Mouse (Mus musculus): ENCODE data around the gene Adh5. TPM values are rescaled to one million over a fixed set of nuclear protein-coding genes. Genes with fewer than 3 reads are reported as not detected.
A peak's percentile ranks its signal among the peaks of the same experiment; 100 is the strongest.

Adh5 gene
- polyA plus RNA-seq, 1 experiment from 2014 or later = 194 TPM

DNA sequence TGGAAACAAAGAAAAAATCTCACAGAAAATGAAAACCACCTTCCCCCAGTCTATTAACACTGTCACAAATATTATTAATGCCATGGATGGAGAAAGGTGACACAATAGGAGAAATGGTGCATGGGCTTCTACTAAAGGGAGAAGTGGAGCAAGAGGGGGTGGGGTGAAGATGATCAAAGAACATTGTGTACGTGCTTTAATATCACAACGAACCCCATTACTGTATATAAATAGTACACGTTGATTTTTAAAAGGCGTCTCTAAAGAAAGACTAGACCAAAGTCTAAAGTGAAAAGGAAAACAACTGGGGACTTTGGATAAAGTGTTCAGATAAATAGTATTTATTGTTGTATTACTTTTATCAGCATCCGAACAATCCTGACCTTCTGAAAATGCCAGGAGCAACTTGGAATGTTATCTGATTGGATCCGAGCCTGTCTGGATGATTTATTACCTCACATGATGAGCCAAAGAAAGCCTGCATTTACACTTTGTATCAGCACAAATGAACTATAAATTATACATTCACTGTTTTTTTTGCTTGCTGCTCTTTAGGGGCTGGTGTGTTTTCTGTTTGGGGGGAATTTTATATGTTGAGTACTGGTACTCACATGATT lies 12.4 kb upstream of the Adh5 start:
- H3K9ac ChIP-seq = no peak overlapping the region
- ATAC-seq (ENCODE audit: low FRiP score, low read depth) = no peak
- H3K4me3 ChIP-seq = no peak overlapping the region
- H3K9me3 ChIP-seq = no peaks in the 10 kb centered on the region
- WGBS = 81% methylated on average over 6 of the region's 6 CpGs
- no peaks in the 10 kb centered on the region for H3K36me3 ChIP-seq
- H3K4me1 ChIP-seq = no peaks in the 10 kb centered on the region
- H3K27me3 ChIP-seq = no peaks in the 10 kb centered on the region
- no peak overlapping the region for H3K4me2 ChIP-seq (replicated peaks)
- no peak overlapping the region for H3K27ac ChIP-seq

GRCm38 (mm10) chr3:138431835-138432234 lies 11.1 kb upstream of the Adh5 start:
- Histone ChIP-seq H3K4me1 (no peaks in the 10 kb centered on the region), H3K4me2 (replicated peaks) (no peak overlapping the region), H3K9me3 (no peaks in the 10 kb centered on the region), H3K9ac (no peak overlapping the region), H3K27ac (no peak overlapping the region), H3K27me3 (no peaks in the 10 kb centered on the region), H3K36me3 (no peaks in the 10 kb centered on the region), H3K4me3 (no peak overlapping the region)
- WGBS = 78% methylated on average over 2 of the region's 2 CpGs
- no peak for ATAC-seq (ENCODE audit: low FRiP score, low read depth)

GRCm38 (mm10) chr3:138438716-138439115 lies 4.2 kb upstream of the Adh5 start:
- no peak for ATAC-seq (ENCODE audit: low FRiP score, low read depth)
- Histone ChIP-seq H3K27me3 (no peaks in the 10 kb centered on the region), H3K4me2 (replicated peaks) (no peak overlapping the region), H3K36me3 (no peaks in the 10 kb centered on the region), H3K4me1 (peaks cover 4% of the 10 kb centered on the region), H3K4me3 (no peak overlapping the region), H3K27ac (no peak overlapping the region), H3K9ac (no peak overlapping the region), H3K9me3 (no peaks in the 10 kb centered on the region)
- WGBS = 66% methylated on average over 3 of the region's 3 CpGs

DNA sequence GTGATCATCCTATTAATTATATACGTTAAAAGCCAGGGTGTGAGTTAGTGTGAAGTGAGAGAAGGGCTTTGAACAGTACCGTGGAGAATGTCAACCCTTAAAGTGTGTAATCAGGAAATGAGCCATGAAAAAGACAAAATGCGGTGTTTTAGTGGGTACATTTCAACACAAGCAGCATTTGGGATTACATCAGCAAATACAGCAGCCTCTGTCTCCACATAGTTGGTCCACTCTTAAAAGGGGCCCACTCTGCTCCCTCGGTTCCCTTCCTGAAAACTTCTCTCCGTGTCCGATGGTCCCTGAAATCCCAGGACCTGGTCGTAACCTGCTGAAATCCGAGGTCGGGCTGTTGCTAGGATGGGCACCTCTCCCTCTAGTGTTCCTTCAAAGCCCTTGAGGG lies 690 bp upstream of the Adh5 start:
- Histone ChIP-seq H3K36me3 (peaks cover 22% of the 10 kb centered on the region), H3K27ac (peak overlapping the region; percentile 87), H3K9me3 (no peaks in the 10 kb centered on the region), H3K4me2 (replicated peaks) (peak overlapping the region; percentile 83), H3K27me3 (no peaks in the 10 kb centered on the region), H3K4me3 (peak overlapping the region; percentile 79), H3K4me1 (peaks cover 13% of the 10 kb centered on the region), H3K9ac (peak overlapping the region; percentile 75)
- 2% methylated on average over 9 of the region's 9 CpGs for WGBS
- ATAC-seq (ENCODE audit: low FRiP score, low read depth) = no peak; the same call in 1 of the 2 replicates

DNA sequence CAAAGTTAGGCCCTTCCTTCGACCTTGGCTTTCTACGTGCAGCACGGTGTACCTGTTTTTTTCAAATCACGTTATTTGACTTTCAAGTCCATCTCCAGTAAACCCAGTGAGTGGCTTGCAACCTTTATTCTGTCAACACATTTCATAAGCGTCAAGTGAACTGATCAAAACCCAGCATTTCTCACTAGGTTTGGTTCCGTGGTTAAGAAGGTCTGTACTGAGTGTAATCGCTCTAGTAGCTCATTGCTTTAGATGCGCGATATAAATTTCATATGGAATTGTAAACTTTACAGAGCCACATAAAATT lies 525 bp downstream of the Adh5 start:
- ATAC-seq (ENCODE audit: low FRiP score, low read depth) = no peak
- Histone ChIP-seq H3K4me1 (peaks cover 13% of the 10 kb centered on the region), H3K27ac (peak overlapping the region; percentile 87), H3K36me3 (peaks cover 34% of the 10 kb centered on the region), H3K27me3 (peaks cover 3% of the 10 kb centered on the region; the same call in 1 of the 2 replicates), H3K9ac (peak overlapping the region; percentile 93), H3K4me3 (peak overlapping the region; percentile 79), H3K9me3 (no peaks in the 10 kb centered on the region), H3K4me2 (replicated peaks) (peak overlapping the region; percentile 83)
- WGBS = 4% methylated on average over 9 of the region's 9 CpGs

GRCm38 (mm10) chr3:138448077-138448860 lies 5.4 kb downstream of the Adh5 start:
- Histone ChIP-seq H3K4me3 (no peak overlapping the region), H3K27ac (no peak overlapping the region), H3K36me3 (peaks cover 79% of the 10 kb centered on the region), H3K4me2 (replicated peaks) (no peak overlapping the region), H3K9ac (no peak overlapping the region), H3K4me1 (peaks cover 23% of the 10 kb centered on the region), H3K27me3 (peaks cover 3% of the 10 kb centered on the region; the same call in 1 of the 2 replicates), H3K9me3 (no peaks in the 10 kb centered on the region)
- no peak for ATAC-seq (ENCODE audit: low FRiP score, low read depth)
- WGBS = 74% methylated on average over 12 of the region's 12 CpGs

GRCm38 (mm10) chr3:138452169-138452568 lies 9.3 kb downstream of the Adh5 start:
- H3K27ac ChIP-seq = no peak overlapping the region
- no peak overlapping the region for H3K4me3 ChIP-seq
- peaks cover 94% of the 10 kb centered on the region for H3K36me3 ChIP-seq
- peaks cover 15% of the 10 kb centered on the region for H3K4me1 ChIP-seq
- no peak overlapping the region for H3K4me2 ChIP-seq (replicated peaks)
- WGBS = 88% methylated on average over 10 of the region's 10 CpGs
- H3K27me3 ChIP-seq = peaks cover 3% of the 10 kb centered on the region; the same call in 1 of the 2 replicates
- no peak for ATAC-seq (ENCODE audit: low FRiP score, low read depth)
- H3K9ac ChIP-seq = no peak overlapping the region
- no peaks in the 10 kb centered on the region for H3K9me3 ChIP-seq

GRCm38 (mm10) chr3:138454234-138454633 lies 11.3 kb downstream of the Adh5 start:
- 88% methylated on average over 1 of the region's 1 CpGs for WGBS
- Histone ChIP-seq H3K4me2 (replicated peaks) (no peak overlapping the region), H3K27ac (no peak overlapping the region), H3K27me3 (no peaks in the 10 kb centered on the region), H3K9me3 (no peaks in the 10 kb centered on the region), H3K4me1 (peaks cover 10% of the 10 kb centered on the region), H3K9ac (no peak overlapping the region), H3K4me3 (no peak overlapping the region), H3K36me3 (peaks cover 94% of the 10 kb centered on the region)
- no peak for ATAC-seq (ENCODE audit: low FRiP score, low read depth)

GRCm38 (mm10) chr3:138454711-138455435 lies 12.0 kb downstream of the Adh5 start:
- H3K27ac ChIP-seq = no peak overlapping the region
- H3K4me2 ChIP-seq (replicated peaks) = no peak overlapping the region
- peaks cover 4% of the 10 kb centered on the region; the same call in 1 of the 2 replicates for H3K4me1 ChIP-seq
- H3K36me3 ChIP-seq = peaks cover 94% of the 10 kb centered on the region
- no peak for ATAC-seq (ENCODE audit: low FRiP score, low read depth)
- no peaks in the 10 kb centered on the region for H3K9me3 ChIP-seq
- WGBS = 88% methylated on average over 13 of the region's 13 CpGs
- no peaks in the 10 kb centered on the region for H3K27me3 ChIP-seq
- H3K4me3 ChIP-seq = no peak overlapping the region
- H3K9ac ChIP-seq = no peak overlapping the region

DNA sequence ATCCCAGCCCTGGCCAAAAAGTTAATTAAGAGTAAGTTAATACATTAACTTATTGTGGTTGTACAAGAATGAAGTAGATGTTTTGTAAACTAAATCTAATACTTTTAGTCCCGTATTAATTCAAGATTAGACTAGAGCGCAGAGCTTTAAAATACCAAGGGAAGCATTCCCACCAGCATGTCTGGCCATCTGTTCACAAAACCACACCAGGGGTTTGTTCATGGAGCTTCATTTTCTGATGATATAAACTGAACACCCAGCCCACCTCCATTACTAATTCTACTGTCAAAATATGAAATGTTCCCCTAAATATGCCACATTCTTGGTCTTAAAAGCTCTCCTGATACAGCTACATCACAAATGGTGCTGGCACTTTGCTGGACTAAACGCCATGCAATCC lies 15.5 kb downstream of the Adh5 start:
- no peaks in the 10 kb centered on the region for H3K4me1 ChIP-seq
- H3K9ac ChIP-seq = no peak overlapping the region
- no peaks in the 10 kb centered on the region for H3K9me3 ChIP-seq
- WGBS = 94% methylated on average over 3 of the region's 3 CpGs
- peaks cover 90% of the 10 kb centered on the region for H3K36me3 ChIP-seq
- no peak for ATAC-seq (ENCODE audit: low FRiP score, low read depth)
- H3K27ac ChIP-seq = no peak overlapping the region
- no peak overlapping the region for H3K4me2 ChIP-seq (replicated peaks)
- no peak overlapping the region for H3K4me3 ChIP-seq
- H3K27me3 ChIP-seq = no peaks in the 10 kb centered on the region

- WGBS = 84% methylated on average over 13 of the region's 13 CpGs
- ATAC-seq (ENCODE audit: low FRiP score, low read depth) = no peak
Observed at GRCm38 (mm10) chr3:138460260-138460659, 17.4 kb downstream of the Adh5 start.

GRCm38 (mm10) chr3:138461832-138462231 lies 18.9 kb downstream of the Adh5 start:
- H3K4me1 ChIP-seq = no peaks in the 10 kb centered on the region
- no peak overlapping the region for H3K9ac ChIP-seq
- no peak overlapping the region for H3K4me3 ChIP-seq
- H3K27me3 ChIP-seq = no peaks in the 10 kb centered on the region
- peaks cover 88% of the 10 kb centered on the region for H3K36me3 ChIP-seq
- H3K27ac ChIP-seq = no peak overlapping the region
- ATAC-seq (ENCODE audit: low FRiP score, low read depth) = 0 out of 2 replicates have a peak, but pooled peaks have one; percentile 39
- H3K4me2 ChIP-seq (replicated peaks) = no peak overlapping the region
- WGBS = 93% methylated on average over 3 of the region's 3 CpGs
- no peaks in the 10 kb centered on the region for H3K9me3 ChIP-seq

More at GRCm38 (mm10) chr3:138460260-138460659, 17.4 kb downstream of the Adh5 start:
- Histone ChIP-seq H3K4me3 (no peak overlapping the region), H3K4me1 (no peaks in the 10 kb centered on the region), H3K4me2 (replicated peaks) (no peak overlapping the region), H3K27ac (no peak overlapping the region), H3K36me3 (peaks cover 89% of the 10 kb centered on the region), H3K9me3 (no peaks in the 10 kb centered on the region), H3K9ac (no peak overlapping the region), H3K27me3 (no peaks in the 10 kb centered on the region)
